Mouse (Mus musculus): ENCODE results near the gene Zmym4.

GRCm38 (mm10) chr4:126868699-126869098 is 99.2 kb downstream of the Zmym4 start:
- TF ChIP-seq CTCF (IDR thresholded peaks at IDR 0.05; ENCODE audit: extremely low read depth, insufficient read depth, low read length) (no peak), POLR2A (IDR thresholded peaks at IDR 0.05; ENCODE audit: extremely low read depth, insufficient read depth, low read length) (no peak)

All from cortical plate, adult 2 months (tissue).